Mouse (Mus musculus): ENCODE measurements around the gene Rars.

- peak; percentile 96 for TF ChIP-seq CTCF (IDR thresholded peaks at IDR 0.05; ENCODE audit: low read depth)
- no peak for TF ChIP-seq EP300 (IDR thresholded peaks at IDR 0.05; ENCODE audit: low read depth)
These were observed at the start of gene Rars for GRCm38 (mm10) chr11:35834022-35834760.
